ENCODE assay signal across 12 mouse cellular contexts in genomic region chr11:94146049-94146605, GRCm38 (mm10).
A peak's percentile ranks its signal among the peaks of the same experiment; 100 is the strongest.
DNase-seq lines count a peak whose midpoint lies in the region; ATAC-seq and TF ChIP-seq lines count a peak whose summit lies in the region.
"Had no signal": no experiment of that assay in that cellular context is flagged by ENCODE, and none has a peak within 500 bp of the region (broad histone marks: within the 10 kb centered on the region; RNA-seq: fewer than 3 reads in every experiment).

No protein-coding gene starts in this region.

- no peak for ATAC-seq in cerebellum, adult (ENCODE audit: insufficient number of reproducible peaks, low FRiP score, low TSS enrichment)

- peak overlapping the region; percentile 90 for H3K27ac ChIP-seq in layer of hippocampus, adult 2 months

- TF ChIP-seq CTCF in layer of hippocampus, adult 2 months (conservative IDR thresholded peaks at IDR 0.05): no peak

- no peak overlapping the region for H3K4me3 ChIP-seq in layer of hippocampus, adult 2 months
- H3K4me3 ChIP-seq: megakaryocyte, embryonic 14.5 days had no signal

- peak; percentile 27 for DNase-seq in cerebellum, adult 11 months
- peak in 1 of 2 experiments; percentile 44 for DNase-seq in layer of hippocampus, adult 2 months (ENCODE audit: low spot score in 2 of 2)
- DNase-seq in layer of hippocampus, adult 9-10 months (ENCODE audit: low spot score): no peak
- DNase-seq in right cerebral cortex, postnatal 25 days: peak; percentile 46
- no peak for DNase-seq in right cerebral cortex, postnatal 14 days
- DNase-seq in heart, adult 8-10 months (ENCODE audit: low spot score): no peak
- DNase-seq in urinary bladder, postnatal 10 days (ENCODE audit: low spot score): no peak
- DNase-seq: kidney, postnatal 10 days; lung, embryonic 14.5 days; spleen, adult 18-20 months had no signal

Comparison
In these comparisons a context has a peak if more than half of its experiments do, and no peak if none do; other contexts are left out.
1. DNase-seq: peak in cerebellum, adult 11 months (single experiment) and right cerebral cortex, postnatal 25 days (single experiment); none in layer of hippocampus, adult 9-10 months (single experiment), right cerebral cortex, postnatal 14 days (single experiment), heart, adult 8-10 months (single experiment) and urinary bladder, postnatal 10 days (single experiment).